Mouse (Mus musculus): ENCODE measurements around the gene S1pr2. TPM values are rescaled to one million over a fixed set of nuclear protein-coding genes. Genes with fewer than 3 reads are reported as not detected.
"Not testable (repeated sequence)": the region's sequence is repeated elsewhere in the genome, so short reads cannot be mapped to it uniquely, and the experiment has no call there.

The S1pr2 gene
- total RNA-seq (2021) (10 to 100 TPM; 20.4 to 26.6 TPM), polyA plus RNA-seq (2012; rRNA removed) (14.8 and 15.7 TPM in 2 replicates)
- long read RNA-seq, full-length matches to known transcripts = 30 of 37 reads
- long read RNA-seq, partial matches to known transcripts = 0 of 37 reads
- long read RNA-seq, other reads (novel, unspliced or antisense) = 7 of 37 reads

- peak; percentile 92 for DNase-seq
Measured at GRCm38 (mm10) chr9:20976216-20976960, at the start of gene S1pr2. Gene S1pr2 (minus strand): TSS chr9:20976781.

- no peak for DNase-seq
Measured at GRCm38 (mm10) chr9:21025258-21025810, 48.8 kb upstream of the S1pr2 start.

DNA sequence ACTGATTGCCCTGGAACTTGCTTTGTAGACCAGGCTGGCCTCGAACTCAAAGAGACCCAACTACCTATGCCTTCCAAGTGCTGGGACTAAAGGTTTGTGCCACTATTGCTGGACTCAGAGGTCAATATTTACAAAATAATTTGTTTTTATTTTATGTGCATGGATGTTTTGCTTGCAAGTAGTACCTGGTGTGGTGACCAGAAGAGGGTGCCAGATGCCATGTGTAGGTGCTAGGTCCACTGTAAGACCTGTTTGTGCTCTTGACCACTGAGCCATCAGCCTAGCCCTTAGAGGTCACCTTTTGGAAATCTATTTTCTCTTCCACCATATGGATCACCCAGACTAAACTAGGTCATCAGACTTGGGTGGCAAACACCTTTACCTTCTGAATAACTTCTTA, 46.1 kb upstream of the S1pr2 start:
- no peak for DNase-seq

- DNase-seq = no peak
Measured at GRCm38 (mm10) chr9:21022288-21022687, 45.7 kb upstream of the S1pr2 start.

- no peak for DNase-seq
Measured at GRCm38 (mm10) chr9:21021363-21021762, 44.8 kb upstream of the S1pr2 start.

GRCm38 (mm10) chr9:21018600-21018999, 42.0 kb upstream of the S1pr2 start:
- no peak for DNase-seq

GRCm38 (mm10) chr9:21017177-21017575, 40.6 kb upstream of the S1pr2 start:
- no peak for DNase-seq

- peak; percentile 37 for DNase-seq
Measured at GRCm38 (mm10) chr9:21016331-21017176, 40.0 kb upstream of the S1pr2 start.

GRCm38 (mm10) chr9:21015571-21016130, 39.1 kb upstream of the S1pr2 start, which contains the start of gene Icam1:
Gene Icam1 (plus strand): TSS chr9:21015985.
- peak; percentile 76 for DNase-seq

DNA sequence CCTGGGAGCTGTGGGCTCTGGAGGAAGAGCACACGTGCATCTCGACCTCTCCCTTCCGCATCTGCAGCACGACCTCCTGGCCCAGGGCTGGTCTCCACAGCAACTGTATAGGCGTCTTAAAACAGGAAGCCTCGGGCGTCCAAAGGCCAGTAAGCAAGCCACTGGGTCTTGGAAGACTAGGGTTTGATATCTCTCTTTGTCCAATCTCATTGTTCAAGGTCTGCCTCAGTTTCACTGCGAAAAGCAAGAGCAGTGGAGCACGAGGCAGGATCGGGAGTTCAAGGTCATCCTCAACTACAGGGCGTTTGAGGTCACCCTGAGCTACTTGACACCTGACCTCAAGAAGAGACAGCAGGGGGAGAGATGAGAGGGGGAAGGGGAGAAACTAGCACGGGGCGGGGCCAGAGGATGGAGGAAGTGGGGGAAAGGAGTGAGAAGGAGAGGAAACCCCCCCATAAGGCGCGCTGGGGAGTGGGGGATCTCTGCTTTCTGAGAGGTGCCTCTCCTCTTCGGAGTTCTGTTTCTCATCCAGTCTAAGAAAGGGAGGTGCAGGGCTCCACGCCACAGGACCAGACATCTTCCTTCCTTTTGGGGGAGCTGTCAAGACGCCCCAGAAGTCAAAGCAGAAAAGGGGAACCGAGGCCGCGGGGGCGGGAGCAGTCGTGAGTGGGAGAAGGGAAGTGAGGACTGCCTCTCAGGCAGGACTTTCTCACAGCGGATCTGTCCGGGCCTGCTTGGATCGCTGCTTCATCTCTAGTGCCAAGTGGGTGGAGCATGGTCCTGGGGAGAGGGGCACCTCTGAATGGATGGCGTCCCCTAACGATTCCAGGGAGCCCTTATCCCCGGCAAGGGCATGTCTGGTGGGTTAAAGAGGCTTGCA, 38.4 kb upstream of the S1pr2 start:
- peak; percentile 73 for DNase-seq

DNA sequence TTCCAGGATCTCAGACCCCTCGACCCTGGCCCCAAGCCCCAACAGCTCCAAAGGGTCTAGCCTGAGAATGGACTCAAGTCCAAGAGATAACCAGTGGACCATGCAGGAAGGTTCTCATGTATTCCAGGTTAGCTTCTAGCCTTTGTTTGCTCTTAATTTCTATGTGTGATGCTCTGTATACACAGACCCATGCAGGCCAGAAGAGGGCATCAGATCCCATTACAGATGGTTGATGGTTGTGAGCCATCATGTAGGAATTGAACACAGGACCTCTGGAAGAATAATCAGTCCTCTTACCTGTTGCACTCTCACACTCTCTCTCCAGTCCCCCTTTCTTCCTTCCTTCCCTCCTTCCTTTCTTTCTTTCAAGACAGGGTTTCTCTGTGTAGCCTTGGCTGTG, 35.8 kb upstream of the S1pr2 start:
- no peak for DNase-seq

- peak; percentile 42 for DNase-seq
Measured at GRCm38 (mm10) chr9:21011846-21012312, 35.3 kb upstream of the S1pr2 start.

- not testable (repeated sequence) for DNase-seq
Measured at GRCm38 (mm10) chr9:21010939-21011541, 34.5 kb upstream of the S1pr2 start.

GRCm38 (mm10) chr9:21010362-21010761, 33.8 kb upstream of the S1pr2 start:
- no peak for DNase-seq

DNA sequence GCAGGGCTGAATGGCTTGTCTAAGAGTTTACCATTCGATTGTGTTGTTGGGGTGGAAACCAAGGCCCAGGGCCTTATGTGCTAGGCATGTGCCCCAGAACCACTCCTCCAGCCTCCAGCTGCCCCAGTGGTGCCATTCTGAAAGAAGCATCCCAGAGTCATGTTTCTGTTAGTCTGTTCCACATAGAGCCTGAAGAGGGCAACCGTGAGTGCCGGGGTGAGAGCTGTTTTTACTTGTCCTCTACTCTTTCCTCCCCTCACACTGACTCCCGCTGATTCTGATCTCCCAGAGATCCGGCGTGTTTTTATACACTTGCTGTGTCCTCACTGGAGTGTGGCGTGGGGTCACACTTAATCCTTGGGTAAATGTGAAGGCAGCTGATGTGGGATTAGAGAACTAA, 31.4 kb upstream of the S1pr2 start:
- no peak for DNase-seq

DNA sequence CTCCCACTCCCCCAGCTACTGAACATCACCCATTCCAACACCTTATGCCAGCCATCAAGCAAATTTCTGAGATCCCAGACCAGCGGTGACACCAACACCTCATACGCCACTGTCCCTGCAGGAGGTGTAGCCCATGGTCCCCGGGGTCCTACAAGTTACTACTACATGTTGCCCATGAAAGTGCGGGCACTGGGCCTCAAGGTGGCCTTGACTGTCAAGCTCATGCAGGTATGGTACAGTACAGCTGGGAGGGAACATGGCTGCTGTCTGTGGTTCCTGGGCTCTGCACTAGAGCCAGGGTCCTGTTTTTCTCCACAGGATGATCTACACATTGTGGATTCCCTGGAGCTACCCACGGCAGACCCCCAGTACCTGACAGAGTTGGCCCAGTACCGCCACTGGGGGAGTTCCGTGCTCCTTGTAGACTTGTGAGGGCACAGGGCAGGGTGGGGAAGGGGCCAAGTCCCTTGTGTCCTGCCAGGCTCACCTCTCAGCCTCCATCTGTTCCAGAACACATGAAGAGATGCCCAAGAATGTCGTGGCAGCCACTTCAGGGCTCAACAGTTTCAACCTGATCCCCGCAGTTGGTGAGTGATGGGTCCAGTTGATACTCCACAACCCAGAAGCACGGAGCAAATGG, 30.9 kb upstream of the S1pr2 start:
- DNase-seq = no peak

DNA sequence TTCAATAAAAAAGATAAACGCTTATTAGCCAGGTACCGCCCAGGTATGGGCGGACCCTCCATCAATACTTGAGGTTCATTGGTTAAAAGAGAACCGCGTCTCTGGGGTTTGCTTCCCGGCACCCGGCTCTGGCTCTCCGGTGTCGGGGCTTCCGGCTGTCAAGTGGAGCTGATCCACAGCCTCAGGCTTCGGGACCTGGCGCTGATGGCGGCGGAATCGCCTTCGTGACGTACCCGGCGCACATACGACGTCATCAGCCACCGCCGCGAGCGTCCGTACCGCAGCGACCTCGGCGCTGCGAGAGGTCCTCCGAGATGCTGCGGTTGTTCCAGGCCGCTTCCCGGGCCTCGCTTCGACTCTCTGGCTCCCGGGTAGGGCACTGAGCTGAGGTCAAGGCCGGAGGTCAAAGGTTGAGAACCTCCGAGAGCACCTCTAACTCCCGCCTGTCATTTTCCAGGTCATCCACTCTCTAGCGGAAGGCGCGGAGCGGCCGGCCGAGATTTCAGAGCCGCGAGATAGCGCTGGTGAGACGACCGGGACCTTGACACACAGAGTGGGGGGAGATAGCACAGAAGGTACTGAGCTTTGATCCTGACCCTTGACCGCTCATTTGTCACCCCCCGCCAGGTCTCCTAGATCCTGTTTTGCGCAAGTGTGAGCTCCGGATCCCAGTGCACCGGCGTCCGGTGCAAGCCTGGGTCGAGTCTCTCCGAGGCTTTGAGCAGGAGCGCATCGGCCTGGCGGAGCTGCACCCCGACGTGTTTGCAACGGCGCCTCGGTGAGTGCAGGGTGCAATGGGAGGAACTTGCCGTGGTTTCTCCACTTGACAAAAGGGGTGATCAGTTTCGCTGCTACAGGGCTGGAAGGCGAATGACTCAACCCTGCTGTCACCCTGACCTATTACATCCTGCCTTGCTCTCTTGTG, 26.3 kb upstream of the S1pr2 start, which contains the start of gene Mrpl4:
TSS of gene Mrpl4 (plus strand) at position 112 of the 925 bp plus-strand sequence.
- DNase-seq = peak; percentile 91

DNA sequence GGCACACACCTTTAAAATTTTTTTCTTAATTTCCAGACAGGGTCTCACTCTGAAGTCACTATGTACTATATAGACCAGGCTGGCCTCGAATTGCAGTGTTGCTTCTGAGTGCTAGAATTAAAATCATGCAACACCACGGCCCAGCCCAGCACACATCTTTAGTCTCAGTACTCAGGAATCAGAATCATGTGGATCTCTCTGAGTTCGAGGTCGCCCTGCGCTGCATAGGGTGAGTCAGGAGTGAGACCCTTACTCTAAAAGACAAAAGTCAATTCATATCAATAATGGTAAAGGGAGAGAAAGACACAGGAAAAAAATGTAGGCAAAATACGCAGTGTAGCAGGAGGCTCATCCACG, 25.7 kb upstream of the S1pr2 start:
- DNase-seq = no peak

DNA sequence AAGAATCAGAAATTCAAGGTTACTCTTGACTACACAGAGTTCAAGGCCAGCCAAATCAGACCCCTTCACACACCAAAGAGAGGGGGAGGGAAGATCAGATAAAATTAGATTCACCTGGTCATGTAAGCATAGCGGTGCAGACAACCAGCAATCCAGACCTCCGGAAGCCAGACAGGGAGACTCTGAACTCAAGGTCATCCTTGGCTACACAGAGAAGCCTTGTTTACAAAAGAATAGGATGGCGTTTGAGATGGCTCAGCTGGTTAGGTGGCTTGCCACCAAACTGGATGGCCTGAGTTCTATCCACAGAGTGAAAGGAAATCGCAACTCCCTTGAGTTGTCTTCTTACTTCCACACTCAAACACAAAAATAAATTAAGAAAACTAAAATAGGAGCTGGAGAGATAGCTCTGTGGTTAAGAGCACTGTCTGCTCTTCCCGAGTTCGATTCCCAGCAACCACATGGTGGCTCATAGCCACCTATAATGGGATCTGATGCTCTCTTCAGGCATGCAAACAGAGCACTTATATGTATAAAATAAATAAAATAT, 25.1 kb upstream of the S1pr2 start:
- DNase-seq = no peak

Data from adrenal gland, adult 2 months (tissue).